Mouse (Mus musculus) megakaryocyte, embryonic 14.5 days (primary cell): Measurements from ENCODE around the gene Ppdpf. TPM values are rescaled to one million over a fixed set of nuclear protein-coding genes. Genes with fewer than 3 reads are reported as not detected.
A peak's percentile ranks its signal among the peaks of the same experiment; 100 is the strongest.

Experiments used
- H3K27me3 ChIP-seq: replicated peaks from 2 replicates; pipeline ENCODE3; 2012; ENCODE audit warnings: inconsistent platforms
- H3K36me3 ChIP-seq: replicated peaks from 2 replicates; pipeline ENCODE3; 2012; ENCODE audit warnings: low read length, inconsistent platforms, mixed read lengths
- H3K4me1 ChIP-seq: 2 replicates; pipeline ENCODE4 v1.6.1; 2012; ENCODE audit warnings: inconsistent platforms
- H3K4me3 ChIP-seq: replicated peaks from 2 replicates; pipeline ENCODE3; 2012; ENCODE audit warnings: moderate library complexity, mild to moderate bottlenecking, inconsistent platforms
- H3K9me3 ChIP-seq: 2 replicates; pipeline ENCODE4 v1.6.1; 2012; ENCODE audit warnings: inconsistent platforms
- FLI1 ChIP-seq: IDR thresholded peaks from 2 replicates; pipeline ENCODE4 v1.6.1; 2012; ENCODE audit warnings: low read length, inconsistent platforms, mixed read lengths
- GATA1 ChIP-seq: IDR thresholded peaks from 3 replicates; pipeline ENCODE4 v1.6.1; 2012; ENCODE audit warnings: mixed read lengths, low read length, inconsistent platforms, borderline replicate concordance
- polyA plus RNA-seq: library from polyadenylated mRNA; stranded (reverse); fragments of >175 nt; gene quantifications from 2 replicates; pipeline ENCODE4 v1.2.3, GENCODE M21; 2012; ENCODE audit warnings: low replicate concordance; ENCODE audit not compliant: insufficient read depth

Ppdpf gene
- polyA plus RNA-seq, 1 experiment, result 257 TPM

DNA sequence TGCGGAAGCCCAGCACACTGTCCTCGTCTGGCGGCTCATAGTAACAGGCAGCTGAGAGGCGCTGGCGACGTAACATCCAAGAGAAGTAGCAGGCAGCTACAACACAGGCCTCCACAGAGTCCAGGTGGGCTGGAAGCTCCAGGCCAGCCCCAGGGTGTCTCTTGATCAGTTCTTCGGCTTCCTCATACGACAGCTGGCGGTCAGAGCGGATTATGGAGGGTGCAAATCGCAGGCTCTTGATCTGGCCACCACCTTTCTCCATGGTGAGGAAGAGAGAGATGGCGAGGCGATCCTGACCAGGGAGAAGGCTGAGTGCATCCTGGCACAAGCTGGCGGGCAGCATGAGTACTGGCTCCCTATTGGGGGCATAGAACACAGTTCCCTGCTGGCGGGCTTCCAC, 46.4 kb downstream of the Ppdpf start:
- H3K36me3 ChIP-seq, result peaks cover 98% of the 10 kb centered on the region
- TF ChIP-seq GATA1, result no peak
- no peak for TF ChIP-seq FLI1
- no peak overlapping the region for H3K4me3 ChIP-seq
- peaks cover 20% of the 10 kb centered on the region for H3K4me1 ChIP-seq
- no peaks in the 10 kb centered on the region for H3K27me3 ChIP-seq
- H3K9me3 ChIP-seq, result no peaks in the 10 kb centered on the region

DNA sequence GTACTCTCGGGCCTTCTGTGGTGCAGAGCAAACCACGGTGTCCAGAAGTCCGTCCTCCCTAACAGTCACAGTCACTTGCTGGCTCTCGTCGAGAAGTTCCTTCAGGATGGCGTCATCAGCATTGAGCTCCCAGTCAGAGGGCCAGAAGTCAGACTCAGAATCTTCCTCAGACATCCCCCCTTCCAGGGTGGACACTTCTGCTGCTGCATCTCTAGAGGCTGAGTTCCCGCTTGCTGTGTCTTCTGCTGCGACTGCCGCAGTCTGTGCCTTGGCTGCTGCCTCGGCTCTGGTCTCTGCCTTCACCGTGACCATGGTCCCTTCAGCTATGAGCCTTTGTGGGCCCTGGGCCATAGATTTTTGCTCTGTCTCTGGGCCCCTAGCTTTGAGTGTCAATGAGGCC, 47.6 kb downstream of the Ppdpf start:
- TF ChIP-seq FLI1 (no peak), GATA1 (no peak)
- no peak overlapping the region for H3K4me3 ChIP-seq
- peaks cover 97% of the 10 kb centered on the region for H3K36me3 ChIP-seq
- peaks cover 24% of the 10 kb centered on the region for H3K4me1 ChIP-seq
- H3K27me3 ChIP-seq, result no peaks in the 10 kb centered on the region
- no peaks in the 10 kb centered on the region for H3K9me3 ChIP-seq

DNA sequence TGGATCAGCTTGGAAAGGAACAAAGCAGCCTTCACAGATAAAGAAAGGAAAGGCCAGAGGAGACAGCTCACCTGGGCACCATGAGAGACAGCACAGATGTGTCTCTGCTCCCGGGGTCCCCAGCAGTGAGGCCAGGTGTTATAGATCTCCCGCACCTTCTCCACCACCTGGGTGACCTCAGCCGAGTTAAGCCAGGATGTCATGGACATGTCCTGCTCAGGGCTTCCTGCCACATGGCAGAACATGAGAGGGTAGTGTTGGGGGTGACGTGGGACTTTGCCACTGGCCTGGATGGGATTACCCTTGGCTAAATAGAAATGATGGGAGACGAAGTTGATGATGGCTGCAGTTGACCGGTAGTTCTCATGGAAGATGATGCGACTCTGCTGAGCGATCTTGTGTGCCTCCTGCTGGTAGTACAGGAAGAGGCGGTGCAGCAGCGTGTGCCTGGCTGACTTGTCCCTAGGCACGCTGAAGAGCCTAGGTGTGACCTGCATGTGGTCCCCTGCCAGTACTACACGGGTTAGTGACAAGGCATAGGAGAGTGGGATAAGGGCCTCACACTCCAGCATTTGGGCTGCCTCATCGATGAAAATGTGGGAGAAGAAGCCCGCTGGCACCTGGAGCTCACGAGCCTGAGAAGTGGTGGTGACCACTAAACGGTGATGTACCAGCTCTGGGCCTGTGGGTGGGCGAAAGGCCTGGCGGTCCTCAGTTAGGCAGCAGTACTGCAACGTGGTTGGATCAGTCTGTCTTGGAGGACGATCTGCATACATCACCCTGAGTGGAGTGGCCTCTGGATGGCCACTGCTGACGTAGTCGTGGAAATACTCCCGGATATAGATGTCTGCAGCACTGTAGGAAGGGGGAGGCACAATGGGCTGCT, 48.9 kb downstream of the Ppdpf start:
- Histone ChIP-seq H3K27me3 (no peaks in the 10 kb centered on the region), H3K9me3 (no peaks in the 10 kb centered on the region), H3K4me1 (peaks cover 36% of the 10 kb centered on the region), H3K36me3 (peaks cover 97% of the 10 kb centered on the region), H3K4me3 (peak overlapping the region; percentile 23)
- TF ChIP-seq GATA1, result no peak
- TF ChIP-seq FLI1, result no peak

DNA sequence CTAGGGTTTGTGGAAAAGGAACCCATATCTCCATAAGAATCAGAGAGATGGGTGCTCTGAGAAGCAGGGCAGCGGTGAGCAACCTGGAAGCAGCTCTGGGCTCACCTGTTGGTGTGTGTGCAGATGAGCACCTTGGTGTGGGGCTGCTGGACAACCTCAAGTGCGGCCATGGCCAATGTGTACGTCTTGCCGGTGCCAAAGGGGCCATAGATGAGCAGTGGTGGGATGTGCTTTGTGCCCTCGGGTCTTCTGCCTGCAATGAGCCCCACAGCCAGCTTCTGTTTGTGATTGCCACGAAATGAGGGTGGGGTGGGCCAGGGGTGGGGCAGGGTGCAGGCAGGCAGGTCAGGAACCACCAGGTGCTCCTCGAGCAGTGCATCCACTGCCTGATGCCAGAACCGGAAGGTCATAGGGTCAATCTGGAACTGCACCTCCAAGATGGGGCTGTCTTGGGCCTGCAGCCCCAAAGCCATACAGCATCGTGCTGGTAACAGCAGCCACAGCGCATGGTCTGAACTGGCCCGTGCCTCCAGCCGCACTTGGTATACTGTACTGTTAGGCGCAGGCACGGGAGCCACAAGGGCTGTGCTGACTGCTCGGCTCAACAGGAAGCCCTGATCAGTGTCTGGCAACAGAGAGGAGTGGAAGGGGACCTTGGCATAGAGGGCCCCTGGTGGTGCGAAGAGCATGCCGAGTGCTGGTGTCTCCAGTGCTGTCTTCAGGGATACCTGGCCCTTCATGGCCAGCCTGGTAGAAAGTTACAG, 50.4 kb downstream of the Ppdpf start:
- Histone ChIP-seq H3K4me3 (no peak overlapping the region), H3K9me3 (no peaks in the 10 kb centered on the region), H3K36me3 (peaks cover 83% of the 10 kb centered on the region), H3K27me3 (peaks cover 2% of the 10 kb centered on the region), H3K4me1 (peaks cover 48% of the 10 kb centered on the region)
- TF ChIP-seq GATA1 (no peak), FLI1 (no peak)

DNA sequence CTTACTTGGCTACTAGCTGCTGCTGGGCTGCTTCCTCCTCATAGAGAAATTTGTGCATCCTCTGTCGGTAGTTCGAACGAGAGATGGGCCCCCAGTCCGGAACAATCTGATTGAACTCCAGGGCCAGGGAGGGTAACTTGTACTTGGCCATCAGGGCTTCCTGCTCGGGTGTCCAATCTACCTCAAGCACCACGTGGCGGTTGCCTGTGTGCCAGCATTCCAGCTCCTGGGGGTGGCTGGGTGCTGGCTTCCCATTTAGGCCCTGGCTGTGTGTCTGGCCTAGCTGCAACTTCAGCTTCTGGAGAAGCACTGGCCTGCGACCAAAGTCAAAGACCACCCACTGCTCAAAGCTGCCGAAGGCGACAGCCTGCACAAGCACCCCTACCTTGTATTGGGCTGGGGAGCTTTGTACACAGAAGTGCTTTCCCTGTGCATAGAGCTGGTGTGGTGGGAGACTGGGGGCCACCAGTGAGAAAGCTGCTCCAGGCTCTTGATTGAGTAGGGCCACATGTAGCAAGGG, 51.1 kb downstream of the Ppdpf start:
- Histone ChIP-seq H3K4me1 (peaks cover 53% of the 10 kb centered on the region), H3K27me3 (peaks cover 3% of the 10 kb centered on the region), H3K4me3 (no peak overlapping the region), H3K9me3 (no peaks in the 10 kb centered on the region), H3K36me3 (peaks cover 76% of the 10 kb centered on the region)
- no peak for TF ChIP-seq FLI1
- TF ChIP-seq GATA1, result no peak

Other genes with a start within 250 kb of the Ppdpf start
- not detected in 2 replicates for gene Nkain4, start 232.5 kb upstream of the Ppdpf start, polyA plus RNA-seq
- gene Arfgap1, start 220.0 kb upstream of the Ppdpf start, polyA plus RNA-seq, result 10.9 and 22.8 TPM in 2 replicates
- gene Col20a1, start 200.7 kb upstream of the Ppdpf start, polyA plus RNA-seq, result 3.0 and 9.2 TPM in 2 replicates
- not detected in 2 replicates for gene Chrna4, start 143.7 kb upstream of the Ppdpf start, polyA plus RNA-seq
- not detected in 2 replicates for gene Kcnq2, start 51.9 kb upstream of the Ppdpf start, polyA plus RNA-seq
- gene Eef1a2, start 30.2 kb upstream of the Ppdpf start, polyA plus RNA-seq, result not detected in 2 replicates
- gene Ptk6, start 15.5 kb downstream of the Ppdpf start, polyA plus RNA-seq, result not detected in 2 replicates
- not detected in 2 replicates for gene Srms, start 25.9 kb downstream of the Ppdpf start, polyA plus RNA-seq
- gene Fndc11, start 32.8 kb downstream of the Ppdpf start, polyA plus RNA-seq, result not detected in 2 replicates
- 1.9 and 2.3 TPM in 2 replicates for gene Helz2, start 54.8 kb downstream of the Ppdpf start, polyA plus RNA-seq
- 4.9 and 8.0 TPM in 2 replicates for gene Gmeb2, start 100.8 kb downstream of the Ppdpf start, polyA plus RNA-seq
- gene Stmn3, start 127.3 kb downstream of the Ppdpf start, polyA plus RNA-seq, result not detected in 2 replicates
- gene Rtel1, start 132.5 kb downstream of the Ppdpf start, polyA plus RNA-seq, result 1.5 and 6.1 TPM in 2 replicates
- gene Zgpat, start 177.7 kb downstream of the Ppdpf start, polyA plus RNA-seq, result 3.5 and 17.6 TPM in 2 replicates
- 5.0 and 9.7 TPM in 2 replicates for gene Arfrp1, start 178.2 kb downstream of the Ppdpf start, polyA plus RNA-seq
- 20.5 and 108 TPM in 2 replicates for gene Lime1, start 192.8 kb downstream of the Ppdpf start, polyA plus RNA-seq